In the genomic region with DNA sequence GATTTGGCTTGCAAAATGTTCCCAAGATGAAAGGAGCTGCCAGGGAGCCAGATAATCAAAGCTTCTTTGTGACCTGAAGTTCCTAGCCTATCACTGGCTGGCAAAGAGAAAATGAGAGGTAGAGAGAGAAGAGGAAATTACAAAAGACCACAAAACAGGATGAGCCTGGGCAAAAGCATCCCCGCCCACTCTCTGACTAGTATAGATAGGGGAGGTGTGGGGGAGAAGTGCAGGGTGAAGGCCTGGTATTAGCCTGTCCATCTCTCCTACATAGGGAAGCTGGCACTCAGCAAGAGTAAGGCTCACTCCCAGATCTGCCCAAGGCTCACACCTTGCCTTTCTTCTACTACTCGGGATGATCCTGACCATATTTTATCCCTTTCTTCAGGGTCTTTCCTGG, we compare ENCODE assay signal across 17 mouse cellular contexts. TPM values are rescaled to one million over a fixed set of nuclear protein-coding genes. Genes with fewer than 3 reads are reported as not detected.
DNase-seq lines count a peak whose midpoint lies in the region; ATAC-seq lines count a peak whose summit lies in the region.
"Had no signal": no experiment of that assay in that cellular context is flagged by ENCODE, and none has a peak within 500 bp of the region (broad histone marks: within the 10 kb centered on the region; RNA-seq: fewer than 3 reads in every experiment).

No protein-coding gene starts in this region.

- no peaks in the 10 kb centered on the region for H3K9me3 ChIP-seq in heart, embryonic 10.5 days
- no peaks in the 10 kb centered on the region for H3K9me3 ChIP-seq in liver, embryonic 13.5 days (replicated peaks)
- H3K9me3 ChIP-seq: hindbrain, embryonic 15.5 days; limb, embryonic 12.5 days; stomach, embryonic 15.5 days had no signal

- no peak overlapping the region for H3K27ac ChIP-seq in heart, embryonic 10.5 days
- H3K27ac ChIP-seq in liver, embryonic 13.5 days = no peak overlapping the region
- H3K27ac ChIP-seq: hindbrain, embryonic 15.5 days; limb, embryonic 12.5 days; stomach, embryonic 15.5 days had no signal

- H3K4me3 ChIP-seq in heart, embryonic 10.5 days = no peak overlapping the region
- H3K4me3 ChIP-seq in liver, embryonic 13.5 days (replicated peaks) = no peak overlapping the region
- H3K4me3 ChIP-seq: hindbrain, embryonic 15.5 days; limb, embryonic 12.5 days; stomach, embryonic 15.5 days had no signal

- no peak overlapping the region for H3K4me2 ChIP-seq in liver, embryonic 13.5 days
- H3K4me2 ChIP-seq: hindbrain, embryonic 15.5 days; limb, embryonic 12.5 days; lung, embryonic 14.5 days; stomach, embryonic 15.5 days had no signal

- no peak overlapping the region for H3K9ac ChIP-seq in liver, embryonic 13.5 days
- H3K9ac ChIP-seq: hindbrain, embryonic 15.5 days; limb, embryonic 12.5 days; lung, embryonic 14.5 days; stomach, embryonic 15.5 days had no signal

- no peaks in the 10 kb centered on the region for H3K4me1 ChIP-seq in heart, embryonic 10.5 days
- no peaks in the 10 kb centered on the region for H3K4me1 ChIP-seq in liver, embryonic 13.5 days (replicated peaks)
- H3K4me1 ChIP-seq: stomach, embryonic 15.5 days had no signal

- 0 out of 2 replicates have a peak, but pooled peaks have one; percentile 31 for ATAC-seq in liver, embryonic 13.5 days (ENCODE audit: low read depth)

- no peaks in the 10 kb centered on the region for H3K36me3 ChIP-seq in heart, embryonic 10.5 days
- no peaks in the 10 kb centered on the region for H3K36me3 ChIP-seq in liver, embryonic 13.5 days
- H3K36me3 ChIP-seq: hindbrain, embryonic 15.5 days; limb, embryonic 12.5 days; stomach, embryonic 15.5 days had no signal

- peak; percentile 51 for DNase-seq in heart, embryonic 10.5 days (ENCODE audit: low spot score)
- DNase-seq in heart, adult 8-10 months (ENCODE audit: low spot score) = no peak
- DNase-seq in 416B (ENCODE audit: low read depth) = peak; percentile 84
- DNase-seq in MEL-GATA-1-ER (ENCODE audit: extremely low read depth, low read depth) = peak; percentile 85
- no peak for DNase-seq in liver, embryonic 13.5 days
- DNase-seq in adrenal gland, adult 8-10 months = no peak
- DNase-seq in left cerebral cortex, adult 9 months (ENCODE audit: low spot score in 2 of 2) = no peak
- no peak for DNase-seq in spleen, postnatal 10 days (ENCODE audit: low spot score in 2 of 2)
- DNase-seq: cerebellum, postnatal 10 days; heart, postnatal 10 days; lung, embryonic 14.5 days had no signal

- WGBS in heart, embryonic 10.5 days = 20% methylated on average over 2 of the region's 2 CpGs
- WGBS in liver, embryonic 13.5 days (ENCODE audit: insufficient replicate concordance) = 10% methylated on average over 2 of the region's 2 CpGs

- peaks cover 13% of the 10 kb centered on the region for H3K27me3 ChIP-seq in heart, embryonic 10.5 days (ENCODE audit: insufficient read depth, poor library complexity, severe bottlenecking)
- no peaks in the 10 kb centered on the region for H3K27me3 ChIP-seq in liver, embryonic 13.5 days
- H3K27me3 ChIP-seq: hindbrain, embryonic 15.5 days; stomach, embryonic 15.5 days had no signal

RNA-seq across cellular contexts. Expression of gene Mettl22, which starts 15.4 kb away (rescaled TPM):
- 38.0 and 54.3 TPM in 2 replicates for polyA plus RNA-seq in heart, embryonic 10.5 days (2016; fragmentation: Nextera tagmentation; extraction: Ambion mirVana)
- total RNA-seq in heart, adult 8-10 months (2022) = 10 to 100 TPM; 30.7 to 41.3 (median 34.9) TPM
- 7.8 and 9.1 TPM in 2 replicates for polyA plus RNA-seq in liver, embryonic 13.5 days (2015; fragmentation: Nextera tagmentation; extraction: Ambion mirVana)
- 10 to 100 TPM; 16.4 to 22.2 (median 19.1) TPM for total RNA-seq in adrenal gland, adult 8-10 months (2022)

RNA-seq across cellular contexts. Expression of gene Tmem114, which starts 30.3 kb away (rescaled TPM):
- not detected in 2 replicates for polyA plus RNA-seq in heart, embryonic 10.5 days (2016; fragmentation: Nextera tagmentation; extraction: Ambion mirVana)
- total RNA-seq in heart, adult 8-10 months (2022) = not detected
- not detected in 2 replicates for polyA plus RNA-seq in liver, embryonic 13.5 days (2015; fragmentation: Nextera tagmentation; extraction: Ambion mirVana)
- total RNA-seq in adrenal gland, adult 8-10 months (2022) = not detected
- total RNA-seq: heart, postnatal 10 days had no signal
- polyA plus RNA-seq: C2C12; kidney, embryonic 14.5 days; limb, embryonic 12.5 days; lung, embryonic 14.5 days; neural tube, embryonic 11.5 days had no signal

RNA-seq across cellular contexts. Expression of gene Abat, which starts 58.0 kb away (rescaled TPM):
- polyA plus RNA-seq in heart, embryonic 10.5 days (2016; fragmentation: Nextera tagmentation; extraction: Ambion mirVana) = 34.7 and 41.8 TPM in 2 replicates
- 10 to 100 TPM in 3 of 4 experiments, 1 to 10 TPM in 1; 9.1 to 18.3 (median 14.6) TPM for total RNA-seq in heart, adult 8-10 months (2022)
- polyA plus RNA-seq in liver, embryonic 13.5 days (2015; fragmentation: Nextera tagmentation; extraction: Ambion mirVana) = 17.1 and 22.0 TPM in 2 replicates
- 100 to 1,000 TPM in 3 of 4 experiments, 10 to 100 TPM in 1; 88.1 to 157 (median 111) TPM for total RNA-seq in adrenal gland, adult 8-10 months (2022)

Comparison
In these comparisons a context has a peak if more than half of its experiments do, and no peak if none do; other contexts are left out.
1. DNase-seq: peak in heart, embryonic 10.5 days (single experiment), 416B (single experiment) and MEL-GATA-1-ER (single experiment); none in heart, adult 8-10 months (single experiment), liver, embryonic 13.5 days (single experiment), adrenal gland, adult 8-10 months (single experiment), left cerebral cortex, adult 9 months (0 of 2) and spleen, postnatal 10 days (0 of 2).
2. RNA of gene Abat, which starts 58.0 kb away (total RNA-seq): 88.1 to 157 TPM in adrenal gland, adult 8-10 months; 9.1 to 18.3 TPM in heart, adult 8-10 months; every median in the first group is over 4 times any median in the second.